Mouse (Mus musculus) liver, adult 2 months (tissue): Measurements from ENCODE around the gene Filip1l.

Source experiments
- CTCF ChIP-seq: fragments of 200-500 bp; IDR thresholded peaks from 2 replicates; pipeline ENCODE4 v1.5.1; 2011; ENCODE audit warnings: low read depth, low read length, control low read depth
- POLR2A ChIP-seq: fragments of 200-500 bp; IDR thresholded peaks from 2 replicates; pipeline ENCODE4 v1.6.1; 2011; ENCODE audit warnings: low read length, control low read depth; ENCODE audit not compliant: insufficient read depth; ENCODE audit errors: extremely low read depth

GRCm38 (mm10) chr16:57526893-57527292 lies 174.0 kb downstream of the Filip1l start:
- TF ChIP-seq CTCF: no peak
- no peak for TF ChIP-seq POLR2A
